10 mouse cellular contexts compared by ENCODE assay signal in the genomic region with DNA sequence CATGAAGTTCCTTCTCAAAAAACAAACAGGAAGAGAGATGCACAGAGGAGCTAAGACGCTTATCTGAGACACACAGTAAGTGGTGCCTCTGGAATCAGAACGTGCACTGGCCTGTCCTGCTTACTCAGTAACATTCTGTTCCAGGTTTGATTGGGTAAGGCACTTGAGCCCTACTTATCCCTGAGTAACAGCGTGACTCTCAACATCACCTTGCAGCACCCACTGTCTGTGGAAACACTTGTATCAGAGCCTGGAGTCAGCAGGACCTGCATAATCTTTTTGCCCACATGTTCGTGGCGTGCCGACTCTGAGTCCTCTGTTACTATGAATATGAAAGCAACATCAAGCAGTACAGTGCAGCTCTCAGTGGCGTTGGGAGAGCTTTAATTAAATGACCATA.
DNase-seq lines count a peak whose midpoint lies in the region.
"Had no signal": no experiment of that assay in that cellular context is flagged by ENCODE, and none has a peak within 500 bp of the region (broad histone marks: within the 10 kb centered on the region; RNA-seq: fewer than 3 reads in every experiment).

No protein-coding gene starts in this region.

- DNase-seq in urinary bladder, postnatal 14 days (ENCODE audit: low spot score) = peak; percentile 47
- DNase-seq in urinary bladder, adult 2 months (ENCODE audit: low spot score) = no peak
- peak; percentile 88 for DNase-seq in liver
- DNase-seq in lung, postnatal 10 days = peak; percentile 54
- no peak for DNase-seq in ovary, postnatal 10 days (ENCODE audit: low spot score)
- no peak for DNase-seq in hindbrain, embryonic 10.5 days (ENCODE audit: low spot score)
- no peak for DNase-seq in right cerebral cortex, postnatal 25 days
- DNase-seq: cerebellum, adult 11 months; kidney, adult 18-20 months; layer of hippocampus, adult 9-11 months had no signal

- peaks cover 6% of the 10 kb centered on the region; the same call in 1 of the 2 replicates for H3K4me1 ChIP-seq in hindbrain, embryonic 10.5 days (replicated peaks)

- H3K27me3 ChIP-seq in hindbrain, embryonic 10.5 days (ENCODE audit: insufficient read depth, poor library complexity, severe bottlenecking) = no peaks in the 10 kb centered on the region

- no peaks in the 10 kb centered on the region for H3K36me3 ChIP-seq in hindbrain, embryonic 10.5 days

- 80% methylated on average over 7 of the region's 7 CpGs for WGBS in hindbrain, embryonic 10.5 days

- no peak overlapping the region for H3K4me3 ChIP-seq in hindbrain, embryonic 10.5 days

- no peak overlapping the region for H3K27ac ChIP-seq in hindbrain, embryonic 10.5 days

- no peaks in the 10 kb centered on the region for H3K9me3 ChIP-seq in hindbrain, embryonic 10.5 days

Comparison
In these comparisons a context has a peak if more than half of its experiments do, and no peak if none do; other contexts are left out.
1. DNase-seq: peak in urinary bladder, postnatal 14 days (single experiment), liver (single experiment) and lung, postnatal 10 days (single experiment); none in urinary bladder, adult 2 months (single experiment), ovary, postnatal 10 days (single experiment), hindbrain, embryonic 10.5 days (single experiment) and right cerebral cortex, postnatal 25 days (single experiment).